Comparison of ENCODE assay signal across 23 mouse cellular contexts in the genomic region with DNA sequence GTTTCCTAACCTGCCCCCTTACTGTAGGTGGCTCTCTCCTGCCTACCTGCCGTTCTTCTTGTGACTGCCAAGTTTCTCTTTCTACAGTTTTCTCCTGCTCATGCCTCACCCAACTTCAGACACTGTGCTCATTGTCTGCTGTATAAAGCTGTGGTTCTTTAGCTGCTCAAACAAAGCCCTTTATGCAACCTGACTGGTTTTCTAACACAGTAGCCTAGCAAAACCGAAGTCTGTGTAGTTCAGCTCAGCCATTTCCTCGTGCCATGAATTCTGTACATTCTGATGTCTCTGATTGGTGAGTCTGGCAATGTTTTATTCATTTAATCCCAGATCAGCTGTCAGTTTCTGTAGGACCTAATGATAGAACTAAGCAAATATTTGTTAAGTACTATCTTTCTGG. TPM values are rescaled to one million over a fixed set of nuclear protein-coding genes. Genes with fewer than 3 reads are reported as not detected.
DNase-seq lines count a peak whose midpoint lies in the region; ATAC-seq and TF ChIP-seq lines count a peak whose summit lies in the region.
"Had no signal": no experiment of that assay in that cellular context is flagged by ENCODE, and none has a peak within 500 bp of the region (broad histone marks: within the 10 kb centered on the region; RNA-seq: fewer than 3 reads in every experiment).

No protein-coding gene starts in this region.

- H3K4me3 ChIP-seq in kidney, embryonic 15.5 days (replicated peaks), result no peak overlapping the region
- H3K4me3 ChIP-seq in lung, embryonic 16.5 days (ENCODE audit: low read length), result no peak overlapping the region
- H3K4me3 ChIP-seq in lung, adult 2 months (replicated peaks; ENCODE audit: extremely low read depth, low read depth, low read length), result no peak overlapping the region
- no peak overlapping the region for H3K4me3 ChIP-seq in stomach, postnatal 0 days (ENCODE audit: low read depth, low read length)
- H3K4me3 ChIP-seq: embryonic facial prominence, embryonic 12.5 days; forebrain, embryonic 12.5 days; heart, embryonic 12.5 days; hindbrain, embryonic 10.5 days had no signal

- H3K4me2 ChIP-seq in kidney, embryonic 15.5 days, result no peak overlapping the region
- H3K4me2 ChIP-seq in lung, embryonic 16.5 days (ENCODE audit: low read depth, low read length), result peak overlapping the region; percentile 2; the same call in 1 of the 2 replicates
- no peak overlapping the region for H3K4me2 ChIP-seq in stomach, postnatal 0 days (replicated peaks; ENCODE audit: low read depth)
- H3K4me2 ChIP-seq: embryonic facial prominence, embryonic 12.5 days; forebrain, embryonic 12.5 days; heart, embryonic 12.5 days; hindbrain, embryonic 14.5 days had no signal

- no peaks in the 10 kb centered on the region for H3K36me3 ChIP-seq in kidney, embryonic 15.5 days
- no peaks in the 10 kb centered on the region for H3K36me3 ChIP-seq in lung, embryonic 16.5 days (ENCODE audit: control insufficient read depth, insufficient read depth, low read length)
- no peaks in the 10 kb centered on the region for H3K36me3 ChIP-seq in stomach, postnatal 0 days (ENCODE audit: control insufficient read depth, insufficient read depth, low read length)
- H3K36me3 ChIP-seq: embryonic facial prominence, embryonic 12.5 days; forebrain, embryonic 12.5 days; heart, embryonic 12.5 days; hindbrain, embryonic 10.5 days had no signal

- H3K9me3 ChIP-seq in kidney, embryonic 15.5 days (replicated peaks), result no peaks in the 10 kb centered on the region
- H3K9me3 ChIP-seq in lung, embryonic 16.5 days (ENCODE audit: control insufficient read depth, low read length), result no peaks in the 10 kb centered on the region
- no peaks in the 10 kb centered on the region for H3K9me3 ChIP-seq in stomach, postnatal 0 days (ENCODE audit: control insufficient read depth, low read length)
- H3K9me3 ChIP-seq: embryonic facial prominence, embryonic 12.5 days; forebrain, embryonic 12.5 days; heart, embryonic 12.5 days; hindbrain, embryonic 10.5 days had no signal

- no peak for TF ChIP-seq CTCF in lung, adult 2 months (IDR thresholded peaks at IDR 0.05; ENCODE audit: insufficient read depth, low read length)
- TF ChIP-seq CTCF in stomach, postnatal 0 days (IDR thresholded peaks at IDR 0.05; ENCODE audit: low read depth), result no peak

- ATAC-seq in kidney, embryonic 15.5 days (replicated peaks; ENCODE audit: low FRiP score), result no peak
- ATAC-seq in lung, embryonic 16.5 days (ENCODE audit: low read depth), result peak; percentile 42; the same call in 1 of the 2 replicates
- 0 out of 2 replicates have a peak, but pooled peaks have one; percentile 45 for ATAC-seq in stomach, postnatal 0 days (ENCODE audit: low FRiP score, low TSS enrichment)
- ATAC-seq: forebrain, embryonic 16.5 days had no signal

- peaks cover 24% of the 10 kb centered on the region for H3K27me3 ChIP-seq in kidney, embryonic 15.5 days
- no peaks in the 10 kb centered on the region for H3K27me3 ChIP-seq in lung, embryonic 16.5 days (ENCODE audit: control insufficient read depth, insufficient read depth, low read depth, low read length)
- H3K27me3 ChIP-seq in stomach, postnatal 0 days (ENCODE audit: control insufficient read depth, insufficient read depth, low read length), result no peaks in the 10 kb centered on the region; the same call in 1 of the 2 replicates

- TF ChIP-seq POLR2A in lung, adult 2 months (IDR thresholded peaks at IDR 0.05; ENCODE audit: borderline replicate concordance, extremely low read depth, low read depth, low read length), result no peak

- peaks cover 11% of the 10 kb centered on the region; the same call in 1 of the 2 replicates for H3K4me1 ChIP-seq in kidney, embryonic 15.5 days
- no peaks in the 10 kb centered on the region for H3K4me1 ChIP-seq in lung, embryonic 16.5 days (replicated peaks; ENCODE audit: control insufficient read depth, insufficient read depth, low read length)
- H3K4me1 ChIP-seq in lung, adult 2 months (ENCODE audit: control insufficient read depth, insufficient read depth, low read length), result no peaks in the 10 kb centered on the region
- H3K4me1 ChIP-seq in stomach, postnatal 0 days (replicated peaks; ENCODE audit: control insufficient read depth, insufficient read depth), result no peaks in the 10 kb centered on the region

- 0 out of 2 replicates have a peak overlapping the region, but pooled peaks have one; percentile 23 for H3K27ac ChIP-seq in kidney, embryonic 15.5 days
- H3K27ac ChIP-seq in lung, embryonic 16.5 days (ENCODE audit: low read length), result peak overlapping the region; percentile 59
- H3K27ac ChIP-seq in stomach, postnatal 0 days (replicated peaks), result no peak overlapping the region
- H3K27ac ChIP-seq: embryonic facial prominence, embryonic 12.5 days; forebrain, embryonic 12.5 days; hindbrain, embryonic 10.5 days; hindbrain, embryonic 14.5 days had no signal

- 82% methylated on average over 3 of the region's 3 CpGs for WGBS in kidney, embryonic 15.5 days
- WGBS in lung, embryonic 16.5 days, result 46% methylated on average over 3 of the region's 3 CpGs
- 60% methylated on average over 3 of the region's 3 CpGs for WGBS in lung, adult 2 months
- WGBS in stomach, postnatal 0 days, result 46% methylated on average over 3 of the region's 3 CpGs

- H3K9ac ChIP-seq in kidney, embryonic 15.5 days, result no peak overlapping the region
- H3K9ac ChIP-seq in lung, embryonic 16.5 days (ENCODE audit: low read length), result no peak overlapping the region
- no peak overlapping the region for H3K9ac ChIP-seq in stomach, postnatal 0 days (ENCODE audit: low read length)
- H3K9ac ChIP-seq: embryonic facial prominence, embryonic 12.5 days; forebrain, embryonic 12.5 days; heart, embryonic 12.5 days; hindbrain, embryonic 14.5 days had no signal

- no peak for DNase-seq in kidney, adult 8-10 months
- no peak for DNase-seq in lung, adult 2 months
- peak; percentile 42 for DNase-seq in Muller cell, postnatal 12 days (ENCODE audit: inconsistent ontology term)
- DNase-seq in stomach, postnatal 0 days (ENCODE audit: low spot score), result no peak
- no peak for DNase-seq in layer of hippocampus, postnatal 14 days (ENCODE audit: low spot score in 2 of 2)
- DNase-seq: adrenal gland, postnatal 10 days; cerebellum, adult 11 months; cerebellum, adult 8-10 months; cerebellum, postnatal 14 days; embryo, embryonic 11 days; gastrocnemius, postnatal 10 days had no signal

- TF ChIP-seq EP300 in stomach, postnatal 0 days (optimal IDR thresholded peaks at IDR 0.05), result no peak

RNA-seq across cellular contexts. Expression of a gene that starts 2.3 kb away (rescaled TPM):
- 4.8 and 6.8 TPM in 2 replicates for polyA plus RNA-seq in kidney, embryonic 15.5 days (2015; fragmentation: Nextera tagmentation; extraction: Ambion mirVana)
- polyA plus RNA-seq in lung, embryonic 16.5 days (2015; fragmentation: Nextera tagmentation; extraction: Ambion mirVana), result 8.5 and 9.1 TPM in 2 replicates
- polyA plus RNA-seq in lung, adult 2 months (2012; rRNA removed), result 14.8 and 14.9 TPM in 2 replicates
- polyA plus RNA-seq in stomach, postnatal 0 days (2015; fragmentation: Nextera tagmentation; extraction: Ambion mirVana), result 2.5 TPM in 2 replicates
- under 1 TPM; 0.18 to 0.45 TPM for total RNA-seq in layer of hippocampus, postnatal 14 days (2021)
- total RNA-seq: common myeloid progenitor, adult 5-6 weeks; gastrocnemius, postnatal 4 days; heart, adult 8-10 months; heart, postnatal 25 days had no signal
- polyA plus RNA-seq: heart, embryonic 12.5 days had no signal

RNA-seq across cellular contexts. Expression of a gene that starts 25.6 kb away (rescaled TPM):
- polyA plus RNA-seq in kidney, embryonic 15.5 days (2015; fragmentation: Nextera tagmentation; extraction: Ambion mirVana), result 1.3 and 1.4 TPM in 2 replicates
- polyA plus RNA-seq in lung, embryonic 16.5 days (2015; fragmentation: Nextera tagmentation; extraction: Ambion mirVana), result 1.7 and 2.6 TPM in 2 replicates
- polyA plus RNA-seq in lung, adult 2 months (2012; rRNA removed), result 1.8 and 2.8 TPM in 2 replicates
- polyA plus RNA-seq in stomach, postnatal 0 days (2015; fragmentation: Nextera tagmentation; extraction: Ambion mirVana), result 1.5 and 2.0 TPM in 2 replicates
- 1 to 10 TPM; 1.7 to 2.1 TPM for total RNA-seq in layer of hippocampus, postnatal 14 days (2021)
